Mouse (Mus musculus): ENCODE data around the gene Egr4.

Gene Egr4

GRCm38 (mm10) chr6:85496976-85497375 lies 16.4 kb downstream of the Egr4 start:
- no peak for DNase-seq (ENCODE audit: low spot score in 2 of 2)

DNA sequence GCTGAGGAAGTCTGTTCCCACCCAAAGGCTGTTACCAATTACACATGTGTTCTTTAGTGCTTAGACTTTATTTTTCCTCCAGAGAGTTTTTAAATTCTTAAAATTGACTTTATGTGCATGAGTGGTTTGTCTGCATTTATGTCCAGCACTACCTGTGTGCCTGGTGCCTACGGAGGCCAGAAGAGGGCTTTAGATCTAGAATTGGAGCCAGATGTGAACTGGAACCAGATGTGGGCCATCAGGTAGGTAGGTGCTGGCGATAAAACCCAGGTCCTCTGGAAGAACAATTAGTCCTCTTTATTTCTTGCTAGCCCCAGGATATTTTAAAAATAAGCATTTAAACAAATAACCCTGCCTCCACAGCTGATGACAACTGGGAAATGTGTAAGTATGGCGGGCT lies 21.8 kb downstream of the Egr4 start:
- no peak for DNase-seq (ENCODE audit: low spot score in 2 of 2)

DNA sequence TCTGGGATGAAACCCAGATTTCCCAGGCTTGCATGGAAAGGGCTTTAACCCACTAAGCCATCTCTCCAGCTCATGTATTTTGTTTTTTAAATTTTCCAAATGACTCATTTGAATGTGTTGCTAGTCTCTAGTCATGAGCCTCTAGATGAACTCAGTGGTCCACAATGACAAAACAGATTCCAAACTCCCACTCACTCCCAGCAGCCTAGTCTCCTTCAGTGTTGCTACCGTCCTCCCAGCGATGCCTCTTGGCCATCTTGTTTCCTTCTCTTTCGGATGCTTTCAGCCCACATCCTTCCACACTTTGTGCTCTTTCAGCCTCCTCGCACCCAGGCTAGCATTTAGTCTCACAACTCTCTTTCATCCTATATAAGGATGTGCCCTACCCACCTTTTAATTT lies 23.1 kb downstream of the Egr4 start:
- DNase-seq (ENCODE audit: low spot score in 2 of 2) = no peak

- DNase-seq (ENCODE audit: low spot score in 2 of 2) = no peak
These were observed 23.7 kb downstream of the Egr4 start for GRCm38 (mm10) chr6:85489717-85490116.

DNA sequence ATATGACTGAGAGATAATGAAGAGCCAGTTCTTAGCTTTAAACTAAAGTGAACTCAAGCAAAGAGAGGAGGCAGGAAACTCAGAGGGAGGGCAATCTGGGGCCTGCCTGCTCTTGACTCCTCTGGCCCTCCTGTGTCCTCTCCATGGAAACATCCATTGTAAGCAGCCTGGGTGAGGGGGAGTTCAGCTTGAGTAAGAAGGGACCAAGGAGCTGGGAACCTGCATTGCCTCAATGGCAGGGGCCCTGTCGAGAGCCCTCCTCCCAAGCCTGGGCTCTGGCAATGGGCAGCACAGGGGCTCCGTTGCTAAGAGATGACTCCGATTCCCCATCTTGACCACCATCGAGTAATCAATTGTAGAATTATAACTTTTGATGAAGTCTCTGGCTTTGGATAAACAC lies 24.9 kb downstream of the Egr4 start:
- no peak for DNase-seq (ENCODE audit: low spot score in 2 of 2)

DNA sequence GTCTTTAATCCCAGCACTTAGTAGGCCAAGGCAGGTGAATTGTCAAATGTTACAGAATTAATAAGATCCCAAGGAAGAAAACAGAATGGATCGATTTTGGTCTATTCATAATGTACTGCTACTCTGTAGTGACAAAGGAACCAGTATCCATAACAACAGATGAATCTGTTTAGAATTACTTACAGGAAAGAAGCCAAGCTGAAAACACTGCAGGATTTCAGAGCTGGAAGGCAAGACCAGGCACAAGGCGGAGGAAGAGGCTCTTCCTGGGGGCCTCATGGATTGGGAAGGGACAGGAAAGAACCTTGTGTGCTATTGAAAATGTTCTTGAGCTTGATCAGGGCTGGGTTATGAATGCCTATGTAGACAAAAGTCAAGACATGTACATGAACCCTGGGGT lies 27.7 kb downstream of the Egr4 start:
- DNase-seq (ENCODE audit: low spot score in 2 of 2) = no peak

DNA sequence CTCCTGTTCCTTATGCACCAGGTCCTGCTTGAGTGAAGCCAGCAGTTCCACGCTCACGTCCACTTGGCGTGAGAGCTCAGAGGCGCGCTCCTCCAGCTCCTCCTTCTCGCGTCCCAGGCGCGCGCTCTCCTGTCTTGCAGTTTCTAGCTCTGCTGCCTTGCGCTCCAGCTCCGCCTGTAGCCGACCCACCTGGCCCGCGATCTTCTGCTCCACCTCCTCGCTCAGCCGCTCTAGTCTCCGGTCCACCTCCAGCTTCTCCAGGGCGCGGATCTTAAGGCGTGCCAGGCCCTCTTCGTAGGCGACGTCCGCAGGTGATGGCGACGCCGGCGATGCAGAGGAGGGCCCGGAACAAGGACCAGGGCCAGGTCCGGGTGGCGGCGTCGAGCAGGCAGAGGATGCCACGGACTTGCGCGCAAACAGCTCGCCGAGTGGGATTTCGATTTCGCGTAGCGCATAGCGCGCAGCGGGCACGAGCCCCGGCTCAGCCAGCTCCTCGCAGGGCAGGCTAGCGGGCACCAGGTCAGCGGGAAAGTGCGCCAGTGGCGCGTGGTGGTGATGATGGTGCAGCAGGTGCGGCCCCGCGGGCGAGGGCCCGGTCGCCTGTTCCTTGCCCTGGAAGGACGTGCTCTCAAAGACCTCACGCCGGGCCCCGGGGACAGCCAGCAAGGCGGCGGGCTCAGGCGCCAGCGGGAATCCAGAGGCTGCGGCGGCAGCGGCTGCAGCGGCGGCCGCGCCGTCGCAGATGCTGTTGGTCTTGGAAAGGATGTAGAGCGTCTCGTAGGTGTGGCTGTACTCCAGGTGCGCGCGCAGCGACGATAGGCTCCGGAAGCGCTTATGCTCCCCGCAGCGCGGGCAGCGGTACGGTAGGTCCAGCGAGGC lies 29.3 kb downstream of the Egr4 start:
- DNase-seq (ENCODE audit: low spot score in 2 of 2) = no peak

DNA sequence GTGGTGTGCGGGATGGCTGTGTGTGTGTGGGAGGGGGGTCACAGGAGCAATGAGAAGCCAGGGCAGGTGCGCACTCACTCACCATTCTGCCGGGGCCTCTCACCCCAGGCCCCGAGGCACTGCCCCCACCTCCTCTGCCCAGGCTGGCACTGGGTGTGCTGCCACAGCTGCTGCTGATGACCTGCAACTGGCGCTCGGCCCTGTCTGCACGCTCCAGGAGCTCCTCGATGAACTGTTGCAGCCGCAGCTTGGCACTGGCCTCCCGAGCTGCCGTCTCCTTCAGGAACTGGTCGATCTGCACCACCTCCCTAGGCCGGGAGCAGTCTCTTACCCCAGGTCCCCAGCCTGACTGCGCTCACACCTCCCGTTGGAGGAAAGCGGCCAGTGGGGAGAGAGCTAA lies 32.7 kb downstream of the Egr4 start:
- no peak for DNase-seq (ENCODE audit: low spot score in 2 of 2)

DNA sequence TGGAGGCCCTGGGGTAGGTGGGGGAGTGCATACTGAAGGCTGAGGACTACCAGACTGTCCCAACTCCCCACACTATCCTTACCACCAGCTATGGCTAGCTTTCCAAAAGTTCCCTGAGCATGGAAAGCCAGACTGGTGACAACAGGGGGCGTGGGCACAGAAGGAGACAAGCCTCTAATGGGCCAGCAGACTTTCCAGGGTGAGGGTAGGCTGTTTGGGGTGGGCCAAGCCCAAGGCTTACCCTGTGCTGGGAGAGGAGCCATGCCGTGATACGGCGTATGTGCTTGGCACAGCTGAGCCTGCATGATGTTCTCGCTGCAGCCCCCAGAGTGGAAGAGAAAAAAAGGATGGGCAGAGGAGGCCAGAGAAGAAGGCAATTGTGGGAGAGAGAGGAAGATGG lies 33.4 kb downstream of the Egr4 start:
- DNase-seq (ENCODE audit: low spot score in 2 of 2) = no peak

DNA sequence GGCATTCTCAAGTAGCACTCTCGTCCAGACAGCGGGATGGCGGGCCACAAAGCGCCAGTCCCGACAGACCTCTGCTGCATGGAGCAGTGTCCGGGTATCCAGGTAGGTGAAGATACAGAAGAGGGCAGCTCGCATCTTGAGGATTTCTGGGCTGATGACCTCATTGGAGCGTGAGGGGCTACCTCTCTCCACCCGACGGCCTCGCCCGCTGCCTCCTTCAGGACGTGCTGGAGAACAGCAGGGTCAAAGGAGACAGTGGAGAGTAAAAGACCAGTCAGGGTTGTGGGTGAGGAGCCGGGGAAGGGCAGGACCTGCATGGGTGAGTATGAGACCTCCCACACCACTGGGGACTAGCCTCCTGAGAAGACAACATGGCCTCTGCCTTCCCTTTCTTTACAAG lies 35.0 kb downstream of the Egr4 start:
- no peak for DNase-seq (ENCODE audit: low spot score in 2 of 2)

- no peak for DNase-seq (ENCODE audit: low spot score in 2 of 2)
These were observed 35.9 kb downstream of the Egr4 start for GRCm38 (mm10) chr6:85477366-85477917.

DNA sequence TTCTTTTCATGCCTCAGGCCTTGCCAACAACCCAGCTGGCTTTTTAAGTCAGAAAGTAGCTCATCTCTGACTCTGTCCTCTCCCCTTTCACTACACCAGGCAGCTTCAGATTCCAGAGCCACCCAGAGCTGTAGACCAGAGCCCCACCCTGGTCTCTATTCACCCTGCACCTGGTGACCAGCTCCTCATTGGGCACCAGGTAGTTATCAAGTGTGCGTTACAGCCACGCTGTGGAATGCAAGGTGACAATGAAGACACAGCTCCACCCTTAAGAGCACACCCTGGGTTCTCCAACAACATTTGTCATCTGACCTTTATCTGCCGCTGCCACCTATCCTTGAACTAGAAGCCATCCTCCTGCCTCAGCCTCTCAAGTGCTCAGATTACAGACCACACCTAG lies 37.8 kb downstream of the Egr4 start:
- DNase-seq (ENCODE audit: low spot score in 2 of 2) = no peak

- no peak for DNase-seq (ENCODE audit: low spot score in 2 of 2)
These were observed 40.8 kb downstream of the Egr4 start for GRCm38 (mm10) chr6:85472542-85472941.

GRCm38 (mm10) chr6:85471962-85472361 lies 41.4 kb downstream of the Egr4 start:
- DNase-seq (ENCODE audit: low spot score in 2 of 2) = no peak

GRCm38 (mm10) chr6:85469660-85470430 lies 43.5 kb downstream of the Egr4 start:
- DNase-seq (ENCODE audit: low spot score in 2 of 2) = no peak

DNA sequence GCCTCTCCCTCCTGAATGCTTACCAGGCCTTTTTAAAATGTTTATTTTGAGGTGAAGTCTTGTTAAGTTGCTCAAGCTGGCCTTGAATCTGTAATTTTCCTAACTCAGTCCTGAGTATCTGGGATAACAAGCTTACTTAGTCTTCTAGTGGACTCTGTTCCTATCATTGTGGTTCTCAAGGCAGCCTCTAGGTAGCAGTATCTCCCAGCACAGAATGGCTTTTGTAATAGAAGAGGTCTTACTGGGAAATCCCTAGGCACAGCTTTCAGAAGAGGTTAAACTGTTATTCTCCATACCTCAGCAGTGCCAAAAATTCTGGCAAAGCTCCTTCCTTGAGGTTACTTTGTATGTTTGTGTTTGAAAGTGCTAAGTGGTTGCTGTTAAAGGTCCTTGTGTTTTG lies 48.0 kb downstream of the Egr4 start:
- no peak for DNase-seq (ENCODE audit: low spot score in 2 of 2)

All from right cerebral cortex, postnatal 36 days (tissue).